Mouse (Mus musculus) MEL (cell line): ENCODE measurements around the gene Omt2b. TPM values are rescaled to one million over a fixed set of nuclear protein-coding genes. Genes with fewer than 3 reads are reported as not detected.
"Not testable (repeated sequence)": the region's sequence is repeated elsewhere in the genome, so short reads cannot be mapped to it uniquely, and the experiment has no call there.

Experiments used
- DNase-seq: peaks from one replicate; pipeline ENCODE4 v3.0.0; 2011; ENCODE audit warnings: low read depth, low spot score
- H3K27ac ChIP-seq: 2 replicates; pipeline ENCODE4 v1.5.1; 2012; ENCODE audit warnings: low read depth, mild to moderate bottlenecking, control low read depth, low read length, moderate library complexity; ENCODE audit not compliant: control insufficient read depth
- H3K27me3 ChIP-seq, 2 experiments: fragments of 150-350 bp in 1 of 2; sonication (generic) in 1 of 2; 2 replicates each; pipeline ENCODE4 v1.6.1; 2012; ENCODE audit warnings: low read length in 2 of 2, mild to moderate bottlenecking in 2 of 2, improper control_type of control experiment in 1 of 2, moderate library complexity in 1 of 2; ENCODE audit not compliant: insufficient read depth in 2 of 2, control insufficient read depth in 1 of 2
- H3K36me3 ChIP-seq, 2 experiments: 2 replicates each; pipeline ENCODE4 v1.6.1; 2012 to 2014; ENCODE audit warnings: low read length in 2 of 2, improper control_type of control experiment in 1 of 2, inconsistent platforms in 1 of 2, mild to moderate bottlenecking in 1 of 2; ENCODE audit not compliant: insufficient read depth in 2 of 2, control insufficient read depth in 1 of 2
- H3K4me1 ChIP-seq, 2 experiments: fragments of 150-350 bp in 1 of 2; sonication (generic) in 1 of 2; 2 replicates each; pipeline ENCODE4 v1.6.1; 2012; ENCODE audit warnings: low read length in 2 of 2, improper control_type of control experiment in 1 of 2, mild to moderate bottlenecking in 1 of 2; ENCODE audit not compliant: insufficient read depth in 2 of 2, control insufficient read depth in 1 of 2
- H3K4me3 ChIP-seq, 2 experiments: fragments of 150-350 bp in 1 of 2; sonication (generic) in 1 of 2; 2 replicates each; pipeline ENCODE4 v1.5.1; 2012; ENCODE audit warnings: low read depth in 2 of 2, low read length in 2 of 2, mild to moderate bottlenecking in 2 of 2, moderate library complexity in 2 of 2, control low read depth in 1 of 2, improper control_type of control experiment in 1 of 2; ENCODE audit not compliant: control insufficient read depth in 1 of 2, insufficient read depth in 1 of 2
- H3K79me2 ChIP-seq: 2 replicates; pipeline ENCODE4 v1.6.1; 2012; ENCODE audit warnings: mild to moderate bottlenecking, low read length, moderate library complexity; ENCODE audit not compliant: control insufficient read depth, poor library complexity, insufficient read depth
- H3K9ac ChIP-seq: 2 replicates; pipeline ENCODE4 v1.6.1; 2012; ENCODE audit warnings: low read depth, mild to moderate bottlenecking, control low read depth, low read length, moderate library complexity; ENCODE audit not compliant: control insufficient read depth, poor library complexity, severe bottlenecking
- H3K9me3 ChIP-seq: fragments of 150-350 bp; sonication (generic); replicated peaks from 2 replicates; pipeline ENCODE4 v1.6.1; 2012; ENCODE audit warnings: mild to moderate bottlenecking, low read length, improper control_type of control experiment, moderate library complexity; ENCODE audit not compliant: insufficient read depth
- GABPA ChIP-seq: IDR thresholded peaks from 2 replicates; pipeline ENCODE4 v1.6.1; 2012; ENCODE audit warnings: low read depth, mild to moderate bottlenecking, inconsistent platforms, low read length, improper control_type of control experiment, moderate library complexity
- MAX ChIP-seq: IDR thresholded peaks from 2 replicates; pipeline ENCODE4 v1.6.1; 2011; ENCODE audit warnings: low read length, improper control_type of control experiment
- POLR2AphosphoS2 ChIP-seq: IDR thresholded peaks from 2 replicates; pipeline ENCODE4 v1.6.1; 2011; ENCODE audit warnings: low read length, improper control_type of control experiment
- SMC3 ChIP-seq: IDR thresholded peaks from 2 replicates; pipeline ENCODE4 v1.6.1; 2011; ENCODE audit warnings: low read depth, low read length, improper control_type of control experiment
- ZMIZ1 ChIP-seq: IDR thresholded peaks from 2 replicates; pipeline ENCODE4 v1.6.1; 2012; ENCODE audit warnings: low read depth, mild to moderate bottlenecking, inconsistent platforms, low read length, improper control_type of control experiment, moderate library complexity
- polyA plus RNA-seq, 2 experiments: library from polyadenylated mRNA; stranded (reverse) in 1 of 2; unstranded in 1 of 2; fragments of >175 nt in 1 of 2; fragments of >200 nt in 1 of 2; gene quantifications; 2 replicates each; pipeline versions ENCODE4 v1.2.1 to v1.2.4; 2012; ENCODE audit warnings: low replicate concordance in 2 of 2, low read depth in 1 of 2; ENCODE audit not compliant: insufficient read length in 2 of 2, insufficient read depth in 1 of 2, missing spikeins in 1 of 2
- total RNA-seq: library from RNA; depleted of rRNA; stranded (reverse); fragments of 300-350 nt; gene quantifications from 2 replicates; pipeline ENCODE4 v1.2.3, GENCODE M21; 2012

The Omt2b gene
- total and polyA plus RNA-seq, 3 experiments: not detected

DNA sequence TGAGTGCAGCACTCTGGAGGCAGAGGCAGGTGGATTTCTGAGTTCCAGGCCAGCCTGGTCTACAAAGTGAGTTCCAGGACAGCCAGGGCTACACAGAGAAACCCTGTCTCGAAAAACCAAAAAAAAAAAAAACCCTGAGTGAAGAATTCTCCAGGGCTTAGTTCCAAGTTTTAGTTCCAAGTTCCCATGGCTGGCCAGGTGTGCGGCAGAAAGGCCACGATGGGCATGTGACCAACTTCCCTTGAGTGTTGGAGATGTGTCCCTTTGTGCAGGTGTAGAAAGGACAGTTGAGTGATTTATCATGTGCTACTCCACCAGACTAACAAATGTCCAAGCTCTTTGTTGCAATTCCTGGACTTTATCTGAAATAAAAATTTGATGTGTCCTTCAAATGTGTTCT is 21.8 kb downstream of the Omt2b start:
- not testable (repeated sequence) for H3K9me3 ChIP-seq, H3K27me3 ChIP-seq, H3K9ac ChIP-seq, H3K27ac ChIP-seq, H3K79me2 ChIP-seq, H3K4me3 ChIP-seq, H3K36me3 ChIP-seq, H3K4me1 ChIP-seq, DNase-seq

DNA sequence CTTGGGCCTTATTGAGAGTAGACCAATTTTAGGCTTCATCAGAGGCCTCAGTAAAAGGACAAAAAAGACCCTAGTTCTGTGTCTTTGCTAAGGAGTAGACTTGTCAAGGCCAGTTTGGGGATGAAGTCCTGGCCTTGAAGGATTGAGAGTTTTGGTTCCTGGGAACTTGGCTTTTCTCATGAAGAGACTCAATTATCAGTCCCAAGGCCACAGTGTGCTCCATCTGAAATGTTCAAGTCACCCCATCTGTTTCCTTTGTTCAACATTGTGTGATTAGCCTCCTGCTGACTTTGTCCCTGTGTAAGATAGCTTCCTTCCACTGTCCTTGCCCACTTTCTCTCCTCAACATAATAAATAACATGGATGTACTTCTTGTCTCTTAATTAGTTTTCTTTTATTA is 22.6 kb downstream of the Omt2b start:
- H3K4me3 ChIP-seq, H3K9ac ChIP-seq, DNase-seq, H3K4me1 ChIP-seq, H3K27me3 ChIP-seq, H3K27ac ChIP-seq, H3K79me2 ChIP-seq, H3K36me3 ChIP-seq, H3K9me3 ChIP-seq: not testable (repeated sequence)

DNA sequence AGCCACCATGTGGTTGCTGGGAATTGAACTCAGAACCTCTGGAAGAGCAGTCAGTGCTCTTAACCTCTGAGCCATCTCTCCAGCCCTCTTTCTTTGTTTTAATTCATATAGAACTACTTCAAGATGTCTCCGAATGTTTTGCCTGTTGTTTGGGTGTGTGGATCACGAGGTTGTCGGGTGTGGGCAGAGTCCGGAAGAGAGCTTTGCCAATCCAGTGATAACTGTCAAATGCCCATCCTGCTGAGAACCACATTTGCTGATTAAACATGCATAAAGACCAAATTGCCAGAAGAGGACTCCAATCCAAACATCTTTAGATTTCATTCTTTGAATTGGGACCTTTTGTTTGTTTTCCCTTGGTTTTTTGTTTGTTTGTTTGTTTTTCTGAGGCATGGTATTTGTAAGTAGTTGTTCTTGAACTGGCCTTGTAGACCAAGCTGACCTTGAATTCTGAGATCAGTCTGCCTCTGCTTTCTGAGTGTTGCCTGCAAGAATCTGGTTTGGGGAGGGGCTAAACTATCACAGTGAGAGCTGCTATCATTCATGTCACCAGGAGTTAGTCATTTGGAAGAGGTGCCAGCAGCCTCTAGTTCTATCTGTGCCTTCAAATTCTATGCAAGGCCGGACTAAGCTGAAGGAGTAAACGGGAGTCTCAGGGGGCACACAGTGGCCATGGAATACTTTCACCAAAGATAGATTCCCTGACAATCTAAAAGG is 24.3 kb downstream of the Omt2b start:
- H3K36me3 ChIP-seq: no peaks in the 10 kb centered on the region
- peaks cover 0 to 2% of the 10 kb centered on the region in 2 experiments; a peak in 1 of 4 replicates for H3K27me3 ChIP-seq
- no peaks in the 10 kb centered on the region for H3K79me2 ChIP-seq
- no peak overlapping the region for H3K4me3 ChIP-seq
- no peak overlapping the region for H3K27ac ChIP-seq
- TF ChIP-seq ZMIZ1 (no peak), MAX (no peak), GABPA (no peak)
- H3K9me3 ChIP-seq: no peaks in the 10 kb centered on the region
- no peaks in the 10 kb centered on the region for H3K4me1 ChIP-seq
- no peak overlapping the region for H3K9ac ChIP-seq
- peak; percentile 24 for DNase-seq

DNA sequence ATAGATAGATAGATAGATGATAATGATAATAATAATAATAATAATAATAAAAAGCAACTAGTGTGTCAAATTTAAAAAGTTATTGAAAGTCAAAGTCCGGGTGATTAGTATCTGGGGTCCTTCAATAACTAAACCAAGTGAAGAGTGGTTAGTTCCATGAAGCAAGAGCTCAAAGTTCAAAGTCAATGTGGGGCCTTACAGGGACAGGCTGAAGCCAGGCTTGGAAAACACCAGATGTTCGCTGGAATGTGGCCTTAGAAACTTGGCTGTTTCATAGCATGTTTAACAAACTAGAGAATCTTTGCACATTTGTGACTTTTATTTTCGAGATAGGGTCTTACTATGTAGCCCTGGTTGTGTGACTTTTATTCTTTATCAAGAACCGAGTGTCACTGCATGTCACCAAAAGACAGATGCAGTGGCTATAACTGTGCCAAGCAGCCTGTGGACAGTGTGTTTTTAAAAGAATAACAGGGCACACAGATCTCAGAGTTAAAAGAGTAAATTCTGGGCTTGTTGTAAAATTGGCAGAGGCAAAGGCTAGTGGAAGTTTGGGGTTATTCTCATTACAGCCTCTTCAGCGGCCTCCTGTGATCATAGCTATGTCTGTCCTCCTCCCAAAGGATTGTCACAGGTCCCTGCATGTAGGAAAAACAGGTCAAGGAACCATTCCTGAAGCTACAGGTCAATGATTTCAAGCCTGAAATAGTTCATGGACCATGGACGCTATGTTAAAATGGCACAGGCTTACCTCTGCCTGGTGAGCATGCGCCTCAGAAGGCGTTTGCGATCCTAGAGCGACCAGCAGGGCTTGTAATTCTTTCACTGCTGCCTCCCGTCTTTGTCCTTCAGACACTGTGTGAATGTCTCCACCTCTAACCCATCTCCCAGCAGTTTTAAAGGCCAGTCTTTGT is 27.5 kb downstream of the Omt2b start:
- Histone ChIP-seq H3K4me1 (no peaks in the 10 kb centered on the region), H3K9ac (no peak overlapping the region), H3K36me3 (no peaks in the 10 kb centered on the region), H3K79me2 (no peaks in the 10 kb centered on the region), H3K9me3 (no peaks in the 10 kb centered on the region), H3K4me3 (no peak overlapping the region), H3K27me3 (peaks cover 0 to 2% of the 10 kb centered on the region in 2 experiments; a peak in 1 of 4 replicates), H3K27ac (no peak overlapping the region)
- DNase-seq: no peak
- TF ChIP-seq POLR2AphosphoS2 (no peak), SMC3 (no peak)
